Mouse (Mus musculus) bone marrow, adult 2 months (tissue): Measurements from ENCODE around the gene Sdc4.

ENCODE experiments used
- CTCF ChIP-seq: fragments of 200-500 bp; IDR thresholded peaks from 2 replicates; pipeline ENCODE4 v1.5.1; 2011; ENCODE audit warnings: low read length, control low read depth; ENCODE audit not compliant: control insufficient read depth, insufficient read depth
- POLR2A ChIP-seq: fragments of 200-500 bp; IDR thresholded peaks from 2 replicates; pipeline ENCODE4 v1.6.1; 2011; ENCODE audit warnings: low read depth, mild to moderate bottlenecking, control low read depth, low read length, borderline replicate concordance; ENCODE audit not compliant: control insufficient read depth

GRCm38 (mm10) chr2:164426952-164427351 lies 16.7 kb downstream of the Sdc4 start:
- TF ChIP-seq CTCF (no peak), POLR2A (no peak)
